Mouse (Mus musculus) liver, embryonic 15.5 days (tissue): ENCODE data around the gene Trnau1ap. TPM values are rescaled to one million over a fixed set of nuclear protein-coding genes. Genes with fewer than 3 reads are reported as not detected.
A peak's percentile ranks its signal among the peaks of the same experiment; 100 is the strongest.

Experiments used
- ATAC-seq: fragments of 200-750 bp; cut with Nextera tagmentation; 2 replicates; pipeline ENCODE4 v1.8.0; 2017; ENCODE audit warnings: moderate number of reproducible peaks, mild to moderate bottlenecking, moderate library complexity; ENCODE audit not compliant: insufficient read depth
- H3K27ac ChIP-seq: fragments of 300-500 bp; sonication (generic); replicated peaks from 2 replicates; pipeline ENCODE4 v1.5.1; 2015; ENCODE audit warnings: mild to moderate bottlenecking, inconsistent platforms
- H3K27me3 ChIP-seq: fragments of 300-500 bp; sonication (generic); 2 replicates; pipeline ENCODE4 v1.6.1; 2015; ENCODE audit warnings: mild to moderate bottlenecking, inconsistent platforms
- H3K36me3 ChIP-seq: fragments of 300-500 bp; sonication (generic); replicated peaks from 2 replicates; pipeline ENCODE4 v1.6.1; 2015; ENCODE audit warnings: moderate library complexity, mild to moderate bottlenecking, inconsistent platforms
- H3K4me1 ChIP-seq: fragments of 300-500 bp; sonication (generic); replicated peaks from 2 replicates; pipeline ENCODE4 v1.6.1; 2015; ENCODE audit warnings: inconsistent platforms
- H3K4me2 ChIP-seq: fragments of 300-500 bp; sonication (generic); 2 replicates; pipeline ENCODE4 v1.6.1; 2015; ENCODE audit warnings: moderate library complexity, mild to moderate bottlenecking, inconsistent platforms
- H3K4me3 ChIP-seq: fragments of 300-500 bp; sonication (generic); replicated peaks from 2 replicates; pipeline ENCODE4 v1.5.1; 2015; ENCODE audit warnings: mild to moderate bottlenecking, inconsistent platforms
- H3K9ac ChIP-seq: fragments of 300-500 bp; sonication (generic); 2 replicates; pipeline ENCODE4 v1.6.1; 2015; ENCODE audit warnings: moderate library complexity, mild to moderate bottlenecking, inconsistent platforms
- H3K9me3 ChIP-seq: fragments of 300-500 bp; sonication (generic); replicated peaks from 2 replicates; pipeline ENCODE4 v1.6.1; 2016; ENCODE audit warnings: inconsistent platforms
- WGBS: fragments of 180-500 bp; shearing (Covaris S2); methylation state at CpG from one replicate; pipeline ENCODE4 v1.1.7; 2015; ENCODE audit warnings: mixed read lengths; ENCODE audit not compliant: insufficient replicate concordance; 5-methylcytosine and 5-hydroxymethylcytosine counted together
- polyA plus RNA-seq: library from polyadenylated mRNA; unstranded; fragments of >200 nt; fragmentation: Nextera tagmentation; extraction: Ambion mirVana; gene quantifications from 2 replicates; pipeline ENCODE4 v1.2.1, GENCODE M21; 2015

Gene Trnau1ap
- polyA plus RNA-seq, 1 experiment from 2014 or later = 28.7 TPM

DNA sequence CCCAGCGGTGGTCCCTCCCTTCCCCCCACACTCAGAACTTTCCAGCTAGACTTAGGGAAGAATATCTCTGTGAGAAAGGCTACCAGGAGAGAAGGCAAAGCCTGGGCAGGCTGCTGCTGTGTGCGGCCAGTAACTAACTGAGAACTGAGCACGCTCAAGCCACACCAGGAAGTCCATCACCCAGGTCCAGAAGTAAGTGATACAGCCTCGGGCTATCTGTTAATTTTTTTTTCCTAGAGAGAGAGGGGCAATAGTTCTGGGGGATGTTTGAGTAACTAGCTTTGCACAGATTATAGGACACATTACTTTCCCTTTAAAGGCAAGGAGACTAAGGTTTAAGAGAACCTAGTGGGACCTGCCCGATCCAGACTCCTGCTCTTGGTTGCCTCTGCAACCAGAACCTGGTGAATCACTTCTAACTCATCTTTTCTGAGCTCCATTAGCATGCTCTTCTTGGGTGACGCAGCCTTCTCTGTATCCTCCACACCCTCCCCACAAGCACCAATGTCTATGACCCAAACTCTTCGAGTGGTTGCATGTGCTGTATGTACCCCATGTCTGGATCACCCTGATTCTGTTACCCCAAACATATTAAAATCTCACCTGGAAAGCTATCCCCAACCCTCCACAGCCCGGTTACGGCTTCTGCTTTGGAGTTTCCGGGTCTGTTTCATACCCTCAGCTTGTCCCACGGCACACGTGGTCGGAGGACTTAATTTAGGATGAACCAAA lies 15.2 kb upstream of the Trnau1ap start:
- Histone ChIP-seq H3K9me3 (no peaks in the 10 kb centered on the region), H3K27me3 (no peaks in the 10 kb centered on the region), H3K4me3 (peak overlapping the region; percentile 87), H3K27ac (peak overlapping the region; percentile 87), H3K4me1 (peaks cover 50% of the 10 kb centered on the region), H3K36me3 (peaks cover 32% of the 10 kb centered on the region), H3K4me2 (peak overlapping the region; percentile 90), H3K9ac (peak overlapping the region; percentile 82)
- peak; percentile 38; the same call in 1 of the 2 replicates for ATAC-seq
- WGBS = 1% methylated on average over 13 of the region's 13 CpGs

DNA sequence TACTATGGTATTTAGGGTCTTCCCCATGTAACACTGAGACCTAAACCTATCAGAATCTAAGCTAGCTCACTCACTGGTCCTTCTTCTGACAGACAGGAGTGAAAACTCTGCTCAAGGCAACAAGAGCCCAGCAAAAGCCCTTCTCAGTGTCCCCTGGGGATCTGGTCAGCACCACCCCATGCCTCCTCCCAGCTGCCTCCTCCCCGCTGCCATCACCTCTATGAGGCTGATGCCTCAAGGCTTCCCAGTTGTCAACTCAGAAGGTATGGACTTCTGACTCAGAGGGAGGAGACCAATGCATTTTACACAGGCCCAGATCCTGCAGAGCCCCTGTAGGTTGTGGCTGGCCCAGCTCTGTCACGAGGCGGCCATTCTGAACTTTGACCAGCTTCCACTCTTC lies 12.1 kb upstream of the Trnau1ap start:
- Histone ChIP-seq H3K36me3 (peaks cover 62% of the 10 kb centered on the region), H3K4me3 (no peak overlapping the region), H3K27me3 (no peaks in the 10 kb centered on the region), H3K9ac (no peak overlapping the region), H3K4me1 (peaks cover 46% of the 10 kb centered on the region), H3K9me3 (no peaks in the 10 kb centered on the region), H3K4me2 (no peak overlapping the region), H3K27ac (no peak overlapping the region)
- WGBS = 73% methylated on average over 3 of the region's 3 CpGs
- no peak for ATAC-seq

DNA sequence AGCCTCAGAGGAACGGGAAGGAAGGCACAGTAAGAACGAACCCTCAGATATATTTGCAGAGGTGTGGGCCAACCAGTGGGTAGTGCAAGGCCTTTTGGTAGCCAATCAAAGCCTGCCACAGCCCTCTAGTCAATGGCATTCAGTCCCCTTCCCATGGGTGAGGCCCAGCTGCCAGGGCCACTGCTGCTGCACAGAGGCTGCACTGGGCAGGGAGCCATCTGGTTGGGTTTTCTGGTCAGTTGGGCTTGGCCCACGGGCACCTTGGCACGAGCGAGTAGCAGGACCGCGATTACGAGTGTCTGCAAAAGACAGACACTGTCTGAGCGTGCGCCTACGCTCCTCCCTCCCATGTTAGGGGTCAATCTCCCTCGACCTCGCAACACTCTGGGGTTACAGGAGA lies 9.6 kb upstream of the Trnau1ap start:
- Histone ChIP-seq H3K4me1 (peaks cover 39% of the 10 kb centered on the region), H3K9me3 (no peaks in the 10 kb centered on the region), H3K36me3 (peaks cover 87% of the 10 kb centered on the region), H3K27me3 (no peaks in the 10 kb centered on the region), H3K9ac (no peak overlapping the region), H3K27ac (no peak overlapping the region), H3K4me2 (no peak overlapping the region), H3K4me3 (no peak overlapping the region)
- 90% methylated on average over 13 of the region's 13 CpGs for WGBS
- no peak for ATAC-seq

DNA sequence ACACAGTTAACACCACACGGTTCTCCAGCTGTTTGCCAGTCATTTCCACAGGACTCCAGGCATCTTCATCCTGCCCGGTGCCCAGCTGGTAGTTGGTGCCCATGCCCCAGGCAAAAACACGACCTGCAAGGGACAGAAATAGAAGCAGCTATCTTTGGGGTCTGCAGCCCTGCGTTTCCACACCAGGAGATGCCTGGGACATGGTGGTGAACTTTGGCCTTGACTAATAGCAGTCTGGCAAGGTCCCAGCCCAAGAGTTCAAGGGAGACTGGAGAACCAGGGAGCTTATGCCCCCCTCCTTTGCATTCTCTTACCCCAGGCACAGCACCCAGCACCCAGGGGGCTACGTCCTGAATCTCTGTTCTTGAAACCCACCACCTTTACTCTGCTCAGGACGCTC lies 3.5 kb upstream of the Trnau1ap start:
- Histone ChIP-seq H3K9ac (no peak overlapping the region), H3K9me3 (no peaks in the 10 kb centered on the region), H3K27ac (no peak overlapping the region), H3K4me1 (peaks cover 38% of the 10 kb centered on the region), H3K36me3 (peaks cover 75% of the 10 kb centered on the region), H3K4me3 (no peak overlapping the region), H3K27me3 (no peaks in the 10 kb centered on the region), H3K4me2 (no peak overlapping the region)
- ATAC-seq = no peak
- 82% methylated on average over 6 of the region's 6 CpGs for WGBS

DNA sequence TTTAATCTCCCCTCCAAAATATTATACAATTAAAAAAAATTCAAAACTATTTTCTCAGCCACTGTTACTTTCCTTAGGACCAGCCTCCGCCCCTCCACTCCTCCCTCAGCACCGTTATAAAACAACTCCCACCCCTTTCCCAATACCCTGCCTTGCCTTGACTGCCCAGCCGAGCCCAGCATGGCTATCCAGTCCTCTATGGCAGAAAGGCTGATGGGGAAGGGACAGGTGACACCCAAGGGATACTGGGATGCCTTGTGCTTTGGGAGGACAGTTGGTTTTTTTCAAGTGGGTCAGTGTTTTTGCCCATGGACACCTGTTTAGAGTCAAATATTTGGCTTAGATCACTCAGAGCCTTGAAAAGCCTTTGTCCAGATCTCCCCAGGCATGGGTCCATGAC lies 2.6 kb upstream of the Trnau1ap start:
- Histone ChIP-seq H3K9ac (no peak overlapping the region), H3K27me3 (no peaks in the 10 kb centered on the region), H3K27ac (no peak overlapping the region), H3K4me3 (no peak overlapping the region), H3K9me3 (no peaks in the 10 kb centered on the region), H3K4me1 (peaks cover 39% of the 10 kb centered on the region), H3K36me3 (peaks cover 66% of the 10 kb centered on the region), H3K4me2 (no peak overlapping the region)
- 78% methylated on average over 3 of the region's 3 CpGs for WGBS
- no peak for ATAC-seq

DNA sequence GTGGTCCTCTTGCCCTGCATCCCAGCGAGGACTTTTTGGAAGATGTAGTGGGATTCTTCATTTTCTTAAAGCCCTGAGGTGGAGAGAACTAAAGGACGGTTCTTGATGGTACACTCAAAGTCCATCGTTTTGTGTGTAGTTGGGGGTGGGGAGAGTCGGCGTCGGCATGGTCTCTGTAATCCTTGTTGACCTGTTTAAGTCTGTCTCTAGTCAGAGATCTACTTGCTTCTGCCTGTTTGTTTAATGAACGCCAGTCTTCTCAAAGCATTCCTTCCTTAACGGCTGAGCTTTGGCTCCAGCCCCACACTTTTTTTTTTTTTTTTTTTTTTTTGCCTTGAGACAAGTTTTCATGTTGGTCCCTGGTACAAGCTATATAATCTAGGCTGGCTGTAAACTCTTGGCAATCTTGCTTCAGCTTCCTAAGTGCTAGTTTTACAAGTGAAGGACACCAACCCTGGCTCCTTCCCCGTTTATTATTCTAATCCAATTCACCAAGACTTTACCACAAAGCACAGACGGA lies 557 bp upstream of the Trnau1ap start:
- Histone ChIP-seq H3K4me3 (peak overlapping the region; percentile 64), H3K36me3 (peaks cover 53% of the 10 kb centered on the region), H3K9ac (peak overlapping the region; percentile 66), H3K27me3 (no peaks in the 10 kb centered on the region), H3K27ac (peak overlapping the region; percentile 82), H3K4me1 (peaks cover 33% of the 10 kb centered on the region), H3K9me3 (no peaks in the 10 kb centered on the region), H3K4me2 (peak overlapping the region; percentile 79)
- peak; percentile 10; the same call in 1 of the 2 replicates for ATAC-seq
- WGBS = 14% methylated on average over 10 of the region's 10 CpGs

DNA sequence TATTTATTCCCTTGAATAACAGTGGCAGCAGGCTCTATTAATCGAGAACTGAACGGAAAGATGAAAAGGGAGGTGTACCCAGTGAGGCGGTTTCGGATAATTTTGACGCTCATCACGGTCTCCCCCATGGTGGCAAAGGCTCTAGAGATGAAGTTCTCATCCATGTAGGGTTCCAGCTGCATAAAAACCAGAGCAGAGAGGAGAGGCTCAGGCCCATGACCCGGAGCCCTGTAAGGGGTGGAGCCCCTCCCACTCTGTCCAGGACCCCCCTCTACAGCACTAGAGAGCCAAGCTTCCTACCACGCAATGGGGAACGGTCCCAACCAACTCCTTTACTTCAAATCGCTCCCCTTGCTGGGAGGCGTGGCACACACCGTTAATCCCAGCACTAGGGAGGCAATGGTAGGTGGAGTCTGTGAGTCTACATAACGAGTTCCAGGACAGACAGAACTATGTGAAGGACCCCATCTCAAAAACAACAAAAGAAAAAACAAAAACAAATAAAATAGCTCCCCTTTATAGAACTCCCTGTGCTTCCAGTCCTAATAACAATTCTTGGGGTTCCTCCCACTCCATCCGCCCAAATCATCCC lies 851 bp downstream of the Trnau1ap start:
- H3K36me3 ChIP-seq = peaks cover 52% of the 10 kb centered on the region
- WGBS = 46% methylated on average over 14 of the region's 14 CpGs
- no peak for ATAC-seq

DNA sequence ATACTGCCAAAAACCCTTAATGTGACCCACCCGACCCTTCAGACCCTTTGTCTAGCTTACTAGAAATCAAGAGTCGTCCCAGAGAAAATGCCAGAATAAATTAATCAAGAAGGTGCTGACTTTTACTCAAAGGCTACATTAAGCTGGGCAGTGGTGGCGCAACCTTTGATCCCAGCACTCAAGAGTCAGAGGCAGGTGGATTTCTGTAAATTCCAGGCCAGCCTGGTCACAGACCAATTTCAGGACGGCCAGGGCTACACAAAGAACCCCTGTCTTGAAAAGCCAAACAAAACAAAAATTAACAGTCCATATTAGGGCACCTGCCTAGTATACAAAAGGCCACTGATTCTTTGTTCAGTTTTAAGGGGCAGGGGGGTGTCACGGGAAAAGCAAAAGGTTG lies 2.9 kb downstream of the Trnau1ap start:
- no peak overlapping the region for H3K27ac ChIP-seq
- H3K9me3 ChIP-seq = no peaks in the 10 kb centered on the region
- no peak overlapping the region for H3K9ac ChIP-seq
- H3K36me3 ChIP-seq = peaks cover 44% of the 10 kb centered on the region
- H3K4me2 ChIP-seq = no peak overlapping the region
- 69% methylated on average over 5 of the region's 5 CpGs for WGBS
- H3K4me1 ChIP-seq = peaks cover 31% of the 10 kb centered on the region
- no peak for ATAC-seq
- H3K27me3 ChIP-seq = no peaks in the 10 kb centered on the region
- H3K4me3 ChIP-seq = no peak overlapping the region

More for the DNA sequence above, 851 bp downstream of the Trnau1ap start:
- peak overlapping the region; percentile 82 for H3K27ac ChIP-seq
- H3K4me2 ChIP-seq = peak overlapping the region; percentile 79
- peak overlapping the region; percentile 66 for H3K9ac ChIP-seq
- H3K4me1 ChIP-seq = peaks cover 32% of the 10 kb centered on the region
- H3K27me3 ChIP-seq = no peaks in the 10 kb centered on the region
- H3K4me3 ChIP-seq = peak overlapping the region; percentile 64
- no peaks in the 10 kb centered on the region for H3K9me3 ChIP-seq

DNA sequence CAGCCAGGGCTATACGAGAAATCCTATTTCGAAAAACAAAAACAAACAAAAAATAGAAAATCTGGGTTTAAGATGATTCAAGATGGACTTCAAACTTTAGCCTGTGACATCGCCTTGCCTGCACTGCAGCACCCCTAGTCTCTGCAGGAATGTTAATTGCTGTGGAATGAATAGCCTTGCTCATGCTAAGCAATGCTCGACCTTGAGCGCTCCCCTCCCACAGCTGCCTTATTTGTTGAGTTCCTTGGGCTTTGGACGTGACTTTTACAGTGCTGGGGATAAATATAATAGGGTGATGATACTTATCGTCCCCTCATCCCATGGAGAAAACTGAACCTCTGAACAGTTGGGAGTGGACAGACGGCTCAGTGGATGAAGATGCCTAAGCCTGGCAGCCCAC lies 13.6 kb downstream of the Trnau1ap start:
- Histone ChIP-seq H3K36me3 (peaks cover 72% of the 10 kb centered on the region), H3K9ac (no peak overlapping the region), H3K4me1 (peaks cover 3% of the 10 kb centered on the region), H3K4me2 (no peak overlapping the region), H3K27ac (no peak overlapping the region), H3K27me3 (no peaks in the 10 kb centered on the region), H3K9me3 (no peaks in the 10 kb centered on the region), H3K4me3 (no peak overlapping the region)
- WGBS = 80% methylated on average over 8 of the region's 8 CpGs
- ATAC-seq = no peak

DNA sequence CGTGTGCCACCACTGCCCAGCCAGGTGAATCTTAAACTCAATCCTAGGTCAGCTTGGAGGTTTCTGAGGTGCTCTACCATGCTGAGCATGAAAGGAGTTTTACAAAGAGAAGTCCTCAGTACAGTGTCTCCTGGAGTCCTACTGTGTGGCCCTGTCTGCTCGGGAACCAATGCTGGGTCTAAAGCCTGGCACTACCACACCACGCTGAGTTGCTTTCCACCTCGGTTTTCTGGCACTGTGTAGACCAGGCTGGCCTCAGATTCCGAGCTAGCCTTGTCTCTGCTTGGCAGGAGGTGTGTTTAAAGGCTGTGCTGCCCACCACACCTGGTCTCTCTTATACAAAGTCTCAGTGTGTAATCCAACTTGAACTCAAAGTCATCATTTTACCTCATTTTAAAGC lies 16.7 kb downstream of the Trnau1ap start:
- H3K9ac ChIP-seq = no peak overlapping the region
- no peak overlapping the region for H3K4me3 ChIP-seq
- no peak overlapping the region for H3K27ac ChIP-seq
- no peaks in the 10 kb centered on the region for H3K27me3 ChIP-seq
- no peak overlapping the region for H3K4me2 ChIP-seq
- peaks cover 58% of the 10 kb centered on the region for H3K36me3 ChIP-seq
- H3K4me1 ChIP-seq = peaks cover 23% of the 10 kb centered on the region
- 69% methylated on average over 5 of the region's 5 CpGs for WGBS
- ATAC-seq = no peak
- no peaks in the 10 kb centered on the region for H3K9me3 ChIP-seq

DNA sequence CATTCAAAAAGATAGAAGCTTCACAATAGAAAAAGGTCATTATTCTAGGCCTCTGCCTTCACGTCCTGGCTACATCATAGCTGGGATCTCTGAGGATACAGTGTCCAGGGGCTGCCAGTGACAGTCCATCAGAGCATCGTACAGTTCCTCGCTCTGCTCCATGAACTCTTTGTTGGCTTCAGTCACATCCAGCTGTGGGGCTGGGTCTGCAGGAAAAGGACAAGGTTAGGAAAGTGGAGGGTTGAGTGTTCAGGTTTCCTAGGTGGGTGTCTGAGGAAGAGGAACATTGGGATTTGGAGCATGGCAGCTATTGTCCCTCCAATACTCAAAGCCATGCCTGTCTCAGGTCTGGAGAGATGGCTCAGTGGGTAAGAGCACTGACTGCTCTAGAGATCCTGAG lies 17.5 kb downstream of the Trnau1ap start:
- H3K27ac ChIP-seq = 0 out of 2 replicates have a peak overlapping the region, but pooled peaks have one; percentile 33
- no peak overlapping the region for H3K4me3 ChIP-seq
- no peak for ATAC-seq

More for the DNA sequence above, 17.5 kb downstream of the Trnau1ap start:
- 33% methylated on average over 3 of the region's 3 CpGs for WGBS
- Histone ChIP-seq H3K36me3 (peaks cover 55% of the 10 kb centered on the region), H3K4me2 (no peak overlapping the region), H3K9ac (no peak overlapping the region), H3K27me3 (no peaks in the 10 kb centered on the region), H3K9me3 (no peaks in the 10 kb centered on the region), H3K4me1 (peaks cover 23% of the 10 kb centered on the region)
